Mouse (Mus musculus) heart, postnatal 0 days (tissue): ENCODE results near the gene Syt16. TPM values are rescaled to one million over a fixed set of nuclear protein-coding genes. Genes with fewer than 3 reads are reported as not detected.
A peak's percentile ranks its signal among the peaks of the same experiment; 100 is the strongest.

Experiments used
- ATAC-seq: fragments of 200-750 bp; cut with Nextera tagmentation; 2 replicates; pipeline ENCODE4 v1.8.0; 2017; ENCODE audit warnings: low read depth, moderate number of reproducible peaks, moderate library complexity; ENCODE audit not compliant: insufficient read depth
- DNase-seq: peaks from one replicate; pipeline ENCODE4 v3.0.0-alpha.2; 2016; ENCODE audit warnings: low spot score
- H3K27ac ChIP-seq: fragments of 300-500 bp; sonication (generic); 2 replicates; pipeline ENCODE4 v1.5.1; 2014; ENCODE audit warnings: low read depth, mild to moderate bottlenecking
- H3K27me3 ChIP-seq: fragments of 300-500 bp; sonication (generic); 2 replicates; pipeline ENCODE4 v1.6.1; 2014; ENCODE audit warnings: low read length, mixed read lengths; ENCODE audit not compliant: control insufficient read depth, insufficient read depth
- H3K36me3 ChIP-seq: fragments of 300-500 bp; sonication (generic); replicated peaks from 2 replicates; pipeline ENCODE4 v1.6.1; 2014; ENCODE audit warnings: low read length, mixed read lengths; ENCODE audit not compliant: control insufficient read depth, insufficient read depth
- H3K4me1 ChIP-seq: fragments of 300-500 bp; sonication (generic); 2 replicates; pipeline ENCODE4 v1.6.1; 2014; ENCODE audit warnings: antibody characterized with exemption; ENCODE audit not compliant: control insufficient read depth, insufficient read depth
- H3K4me2 ChIP-seq: fragments of 300-500 bp; sonication (generic); 2 replicates; pipeline ENCODE4 v1.6.1; 2014; ENCODE audit warnings: low read depth, mild to moderate bottlenecking, low read length, moderate library complexity
- H3K4me3 ChIP-seq: fragments of 300-500 bp; sonication (generic); 2 replicates; pipeline ENCODE4 v1.5.1; 2014; ENCODE audit warnings: low read depth, low read length
- H3K9ac ChIP-seq: fragments of 300-500 bp; sonication (generic); replicated peaks from 2 replicates; pipeline ENCODE4 v1.6.1; 2014; ENCODE audit warnings: low read depth, low read length, mixed read lengths
- H3K9me3 ChIP-seq: fragments of 300-500 bp; sonication (generic); replicated peaks from 2 replicates; pipeline ENCODE4 v1.6.1; 2016; ENCODE audit warnings: low read length; ENCODE audit not compliant: control insufficient read depth
- CTCF ChIP-seq: IDR thresholded peaks from 2 replicates; pipeline ENCODE4 v1.5.1; 2016; ENCODE audit warnings: antibody characterized with exemption, control low read depth, low read depth
- EP300 ChIP-seq: IDR thresholded peaks from 2 replicates; pipeline ENCODE4 v1.6.1; 2016; ENCODE audit warnings: antibody characterized with exemption, low read depth
- WGBS: fragments of 180-500 bp; shearing (Covaris S2); extraction: QIAGEN DNeasy Blood & Tissue Kit; methylation state at CpG from one replicate; pipeline ENCODE4 v1.1.7; 2014; 5-methylcytosine and 5-hydroxymethylcytosine counted together
- polyA plus RNA-seq: library from polyadenylated mRNA; unstranded; fragments of >200 nt; fragmentation: Nextera tagmentation; extraction: Ambion mirVana; gene quantifications from 2 replicates; pipeline ENCODE4 v1.2.1, GENCODE M21; 2015
- total RNA-seq: library from RNA; depleted of rRNA; stranded (reverse); fragments of >200 nt; gene quantifications from 2 replicates; pipeline ENCODE4 v1.2.3, GENCODE M21; 2014; ENCODE audit warnings: low replicate concordance

Gene Syt16
- total and polyA plus RNA-seq, 2 experiments from 2014 or later = 0.80 TPM; not detected in 1

GRCm38 (mm10) chr12:74014739-74015270 lies 17.3 kb downstream of the Syt16 start:
- H3K9ac ChIP-seq = no peak overlapping the region
- H3K4me1 ChIP-seq = no peaks in the 10 kb centered on the region
- H3K27me3 ChIP-seq = no peaks in the 10 kb centered on the region
- ATAC-seq = no peak
- no peak for DNase-seq
- H3K4me3 ChIP-seq = no peak overlapping the region
- TF ChIP-seq EP300 (no peak), CTCF (peak; percentile 46)
- H3K36me3 ChIP-seq = no peaks in the 10 kb centered on the region
- H3K27ac ChIP-seq = no peak overlapping the region
- 57% methylated on average over 7 of the region's 7 CpGs for WGBS
- no peaks in the 10 kb centered on the region for H3K9me3 ChIP-seq
- no peak overlapping the region for H3K4me2 ChIP-seq

DNA sequence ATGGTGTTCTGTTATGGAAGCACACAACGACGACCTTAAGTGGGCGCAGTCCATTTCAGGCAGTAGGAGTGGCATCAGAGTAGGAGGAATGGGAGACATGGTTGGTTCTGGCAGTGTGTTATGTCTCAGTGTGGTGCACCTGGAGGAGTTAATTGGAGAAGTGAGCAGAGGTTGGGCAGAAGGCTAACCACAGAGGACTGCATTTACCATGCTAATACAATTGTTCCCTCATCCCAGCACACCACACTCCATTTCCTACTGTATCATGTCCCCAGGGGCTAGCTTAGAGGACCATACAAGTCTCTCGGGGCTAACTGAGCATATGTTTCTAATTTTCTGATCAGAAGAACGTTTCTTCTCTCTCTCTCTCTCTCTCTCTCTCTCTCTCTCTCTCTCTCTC lies 18.0 kb downstream of the Syt16 start:
- H3K27me3 ChIP-seq = no peaks in the 10 kb centered on the region
- 75% methylated on average over 5 of the region's 5 CpGs for whole genome bisulfite sequencing
- no peak for TF ChIP-seq CTCF
- no peak for TF ChIP-seq EP300
- H3K4me3 ChIP-seq = no peak overlapping the region
- no peak overlapping the region for H3K4me2 ChIP-seq
- DNase-seq (no peak), ATAC-seq (no peak)
- H3K9me3 ChIP-seq = no peaks in the 10 kb centered on the region
- no peak overlapping the region for H3K27ac ChIP-seq
- no peaks in the 10 kb centered on the region for H3K36me3 ChIP-seq
- H3K4me1 ChIP-seq = no peaks in the 10 kb centered on the region
- no peak overlapping the region for H3K9ac ChIP-seq

DNA sequence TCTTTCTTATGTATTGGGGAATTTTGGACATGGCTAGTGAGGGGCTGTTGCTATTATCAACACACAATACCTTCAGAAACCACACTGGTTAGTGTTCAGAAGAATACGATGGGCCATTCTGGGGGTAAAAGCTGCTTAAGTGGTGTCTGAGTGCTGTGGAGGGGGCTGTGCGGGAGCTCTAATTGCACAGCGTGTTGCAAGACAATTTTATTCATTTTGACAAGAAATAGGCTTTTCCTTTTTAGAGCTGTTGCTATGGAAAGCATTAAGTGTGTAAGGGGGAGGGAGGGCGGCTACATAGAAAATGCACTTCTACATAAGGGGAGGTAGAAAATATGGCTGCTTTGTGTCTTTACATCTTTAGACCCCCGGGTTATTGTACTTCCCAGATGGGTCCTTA lies 25.8 kb downstream of the Syt16 start:
- TF ChIP-seq CTCF = no peak
- no peak for TF ChIP-seq EP300
- H3K27ac ChIP-seq = no peak overlapping the region
- 83% methylated on average over 5 of the region's 5 CpGs for WGBS
- no peaks in the 10 kb centered on the region for H3K36me3 ChIP-seq
- DNase-seq = no peak
- H3K9ac ChIP-seq = no peak overlapping the region
- H3K4me3 ChIP-seq = no peak overlapping the region
- no peaks in the 10 kb centered on the region for H3K4me1 ChIP-seq
- no peaks in the 10 kb centered on the region for H3K9me3 ChIP-seq
- H3K27me3 ChIP-seq = no peaks in the 10 kb centered on the region
- ATAC-seq = no peak
- no peak overlapping the region for H3K4me2 ChIP-seq

- no peak for DNase-seq
- TF ChIP-seq CTCF = no peak
- no peak for TF ChIP-seq EP300
- 84% methylated on average over 2 of the region's 2 CpGs for WGBS
- no peak for ATAC-seq
- Histone ChIP-seq H3K4me2 (no peak overlapping the region), H3K4me1 (no peaks in the 10 kb centered on the region), H3K9ac (no peak overlapping the region), H3K27ac (no peak overlapping the region), H3K9me3 (no peaks in the 10 kb centered on the region), H3K27me3 (no peaks in the 10 kb centered on the region), H3K36me3 (no peaks in the 10 kb centered on the region), H3K4me3 (no peak overlapping the region)
Measured at GRCm38 (mm10) chr12:74024912-74025311, 27.5 kb downstream of the Syt16 start.

GRCm38 (mm10) chr12:74043225-74043624 lies 45.8 kb downstream of the Syt16 start:
- Histone ChIP-seq H3K9me3 (no peaks in the 10 kb centered on the region), H3K9ac (no peak overlapping the region), H3K4me3 (no peak overlapping the region), H3K27me3 (no peaks in the 10 kb centered on the region), H3K4me2 (no peak overlapping the region), H3K27ac (no peak overlapping the region), H3K4me1 (no peaks in the 10 kb centered on the region), H3K36me3 (no peaks in the 10 kb centered on the region)
- ATAC-seq (no peak), DNase-seq (no peak)
- 83% methylated on average over 5 of the region's 5 CpGs for WGBS
- TF ChIP-seq EP300 (no peak), CTCF (no peak)

DNA sequence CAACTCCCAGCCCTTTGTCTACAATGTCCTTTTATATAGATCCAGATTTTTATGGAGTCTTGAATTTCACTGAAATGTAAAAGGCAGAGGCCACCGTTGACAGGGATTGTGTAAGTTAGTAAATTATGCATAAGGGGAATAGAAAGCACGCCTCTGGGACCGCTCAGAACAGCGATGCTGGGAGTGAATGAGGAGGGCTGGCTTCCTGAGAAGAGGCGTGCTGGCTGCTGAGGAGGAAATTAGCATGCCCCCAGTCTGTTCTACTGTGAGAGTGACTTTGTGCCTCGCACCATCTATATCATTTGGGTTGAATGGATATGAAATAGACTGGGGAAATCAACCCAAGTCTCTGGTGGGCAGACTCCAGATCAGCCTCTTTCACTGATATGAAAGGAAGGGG lies 46.3 kb downstream of the Syt16 start:
- no peaks in the 10 kb centered on the region for H3K27me3 ChIP-seq
- no peaks in the 10 kb centered on the region for H3K36me3 ChIP-seq
- DNase-seq = no peak
- no peaks in the 10 kb centered on the region for H3K4me1 ChIP-seq
- no peak for ATAC-seq
- no peak overlapping the region for H3K4me2 ChIP-seq
- no peak overlapping the region for H3K27ac ChIP-seq
- no peak overlapping the region for H3K9ac ChIP-seq
- H3K4me3 ChIP-seq = no peak overlapping the region
- no peaks in the 10 kb centered on the region for H3K9me3 ChIP-seq
- no peak for TF ChIP-seq CTCF
- no peak for TF ChIP-seq EP300
- WGBS = 57% methylated on average over 6 of the region's 6 CpGs
